11 mouse cellular contexts compared by ENCODE assay signal in genomic region chr2:172127517-172127916, GRCm38 (mm10).
"Had no signal": no experiment of that assay in that cellular context is flagged by ENCODE, and none has a peak within 500 bp of the region (broad histone marks: within the 10 kb centered on the region; RNA-seq: fewer than 3 reads in every experiment).

No protein-coding gene starts in this region.

- H3K9me3 ChIP-seq: kidney, embryonic 15.5 days; limb, embryonic 15.5 days; lung, embryonic 15.5 days; midbrain, embryonic 12.5 days; neural tube, embryonic 15.5 days had no signal

- H3K27ac ChIP-seq: kidney, embryonic 15.5 days; left cerebral cortex, adult 2 months; limb, embryonic 15.5 days; liver, embryonic 12.5 days; lung, embryonic 15.5 days; midbrain, embryonic 12.5 days; neural tube, embryonic 15.5 days had no signal

- H3K27me3 ChIP-seq: kidney, embryonic 15.5 days; limb, embryonic 15.5 days; liver, embryonic 12.5 days; lung, embryonic 15.5 days; midbrain, embryonic 12.5 days; neural tube, embryonic 15.5 days had no signal

- H3K9ac ChIP-seq: kidney, embryonic 15.5 days; limb, embryonic 15.5 days; liver, embryonic 12.5 days; lung, embryonic 15.5 days; midbrain, embryonic 12.5 days; neural tube, embryonic 15.5 days had no signal

- DNase-seq: kidney, adult 2 months; kidney, postnatal 14 days; thymus, adult 18-20 months; thymus, postnatal 14 days had no signal

- H3K4me3 ChIP-seq: kidney, embryonic 15.5 days; left cerebral cortex, adult 2 months; limb, embryonic 15.5 days; liver, embryonic 12.5 days; lung, embryonic 15.5 days; midbrain, embryonic 12.5 days; neural tube, embryonic 15.5 days had no signal

- ATAC-seq: liver, embryonic 12.5 days had no signal

- H3K4me1 ChIP-seq: kidney, embryonic 15.5 days; limb, embryonic 15.5 days; liver, embryonic 12.5 days; lung, embryonic 15.5 days; midbrain, embryonic 12.5 days had no signal

- H3K4me2 ChIP-seq: kidney, embryonic 15.5 days; limb, embryonic 15.5 days; liver, embryonic 12.5 days; lung, embryonic 15.5 days; midbrain, embryonic 12.5 days; neural tube, embryonic 15.5 days had no signal

- H3K36me3 ChIP-seq: kidney, embryonic 15.5 days; limb, embryonic 15.5 days; liver, embryonic 12.5 days; lung, embryonic 15.5 days; midbrain, embryonic 12.5 days; neural tube, embryonic 15.5 days had no signal
